Mouse (Mus musculus) lung, embryonic 14.5 days (tissue): Measurements from ENCODE around the gene Dnajc5. TPM values are rescaled to one million over a fixed set of nuclear protein-coding genes. Genes with fewer than 3 reads are reported as not detected.

Experiments used
- ATAC-seq: fragments of 200-750 bp; cut with Nextera tagmentation; 2 replicates; pipeline ENCODE4 v1.8.0; 2017; ENCODE audit warnings: mild to moderate bottlenecking, moderate TSS enrichment, moderate library complexity; ENCODE audit not compliant: insufficient read depth
- DNase-seq: peaks from one replicate; pipeline ENCODE4 v3.0.0-alpha.2; 2015
- H3K27ac ChIP-seq: fragments of 300-500 bp; sonication (generic); 2 replicates; pipeline ENCODE4 v1.5.1; 2014; ENCODE audit warnings: low read depth, mild to moderate bottlenecking, moderate library complexity
- H3K27me3 ChIP-seq: fragments of 300-500 bp; sonication (generic); 2 replicates; pipeline ENCODE4 v1.6.1; 2014; ENCODE audit warnings: low read length, control low read depth; ENCODE audit not compliant: insufficient read depth
- H3K36me3 ChIP-seq: fragments of 300-500 bp; sonication (generic); 2 replicates; pipeline ENCODE4 v1.6.1; 2014; ENCODE audit warnings: control low read depth; ENCODE audit not compliant: insufficient read depth
- H3K4me1 ChIP-seq: fragments of 300-500 bp; sonication (generic); 2 replicates; pipeline ENCODE4 v1.6.1; 2014; ENCODE audit warnings: antibody characterized with exemption, control low read depth; ENCODE audit not compliant: insufficient read depth
- H3K4me2 ChIP-seq: fragments of 300-500 bp; sonication (generic); 2 replicates; pipeline ENCODE4 v1.6.1; 2014; ENCODE audit warnings: mild to moderate bottlenecking
- H3K4me3 ChIP-seq: fragments of 300-500 bp; sonication (generic); 2 replicates; pipeline ENCODE4 v1.5.1; 2014; ENCODE audit warnings: low read depth, low read length
- H3K9ac ChIP-seq: fragments of 300-500 bp; sonication (generic); 2 replicates; pipeline ENCODE4 v1.6.1; 2014
- H3K9me3 ChIP-seq: fragments of 300-500 bp; sonication (generic); 2 replicates; pipeline ENCODE4 v1.6.1; 2016; ENCODE audit warnings: low read depth, low read length, control low read depth
- CTCF ChIP-seq: IDR thresholded peaks from 2 replicates; pipeline ENCODE4 v1.5.1; 2016; ENCODE audit warnings: antibody characterized with exemption, low read depth
- WGBS: fragments of 180-500 bp; shearing (Covaris S2); extraction: QIAGEN DNeasy Blood & Tissue Kit; methylation state at CpG from one replicate; pipeline ENCODE4 v1.1.7; 2014; 5-methylcytosine and 5-hydroxymethylcytosine counted together
- polyA plus RNA-seq: library from polyadenylated mRNA; unstranded; fragments of >200 nt; fragmentation: Nextera tagmentation; extraction: Ambion mirVana; gene quantifications from 2 replicates; pipeline ENCODE4 v1.2.1, GENCODE M21; 2014

Gene Dnajc5
- polyA plus RNA-seq, 1 experiment from 2014 or later, result 81.3 TPM

- peak; percentile 66 for TF ChIP-seq CTCF
- Histone ChIP-seq H3K4me3 (no peak overlapping the region), H3K9ac (no peak overlapping the region), H3K4me2 (no peak overlapping the region), H3K27me3 (peaks cover 12% of the 10 kb centered on the region), H3K4me1 (no peaks in the 10 kb centered on the region), H3K36me3 (peaks cover 13% of the 10 kb centered on the region), H3K27ac (no peak overlapping the region), H3K9me3 (no peaks in the 10 kb centered on the region)
- ATAC-seq (no peak), DNase-seq (peak; percentile 75)
- WGBS, result 58% methylated on average over 4 of the region's 4 CpGs
These were observed 74.8 kb downstream of the Dnajc5 start for GRCm38 (mm10) chr2:181594946-181595696.

DNA sequence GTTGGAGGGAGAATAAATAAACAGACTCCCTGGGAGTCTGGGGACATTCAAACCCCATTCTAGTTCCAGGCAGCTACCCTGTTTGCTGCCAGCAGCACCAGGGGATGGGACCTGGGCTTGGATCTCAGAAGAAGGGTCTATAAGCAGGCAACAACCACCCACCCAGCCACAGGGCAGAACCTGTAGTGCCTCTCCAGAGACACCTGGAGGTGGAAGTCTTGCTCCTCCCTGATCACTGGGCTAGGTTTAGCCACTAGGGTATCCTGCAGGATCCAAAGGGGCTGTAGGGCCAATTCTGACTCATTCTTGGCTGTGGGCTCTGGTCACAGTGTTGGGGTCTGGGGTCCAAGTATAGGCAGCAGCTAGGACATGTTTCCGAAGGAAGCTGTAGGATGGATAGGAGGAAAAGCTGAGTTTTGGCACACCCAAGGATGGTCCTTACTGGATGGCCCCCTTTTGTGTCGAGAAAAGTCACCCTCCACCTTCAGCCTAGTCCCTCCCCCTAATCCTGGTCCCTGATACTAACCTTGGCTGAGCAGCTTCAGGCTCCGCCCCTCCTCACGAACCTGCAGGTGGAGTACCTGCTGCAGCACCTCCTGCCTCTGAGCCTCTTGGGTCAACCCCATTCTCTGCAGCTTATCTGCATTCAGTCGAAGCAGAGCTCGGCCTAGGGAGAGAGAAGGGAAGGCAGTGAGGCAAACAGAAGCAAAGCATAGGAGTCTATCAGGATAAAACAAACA lies 76.1 kb downstream of the Dnajc5 start:
- Histone ChIP-seq H3K4me1 (no peaks in the 10 kb centered on the region), H3K4me2 (no peak overlapping the region), H3K27me3 (peaks cover 12% of the 10 kb centered on the region), H3K27ac (no peak overlapping the region), H3K9ac (no peak overlapping the region), H3K4me3 (no peak overlapping the region), H3K36me3 (0 out of 2 replicates have a peak, but pooled peaks cover 7% of the 10 kb centered on the region), H3K9me3 (no peaks in the 10 kb centered on the region)
- ATAC-seq, result no peak
- no peak for TF ChIP-seq CTCF
- 32% methylated on average over 6 of the region's 6 CpGs for WGBS
- no peak for DNase-seq

DNA sequence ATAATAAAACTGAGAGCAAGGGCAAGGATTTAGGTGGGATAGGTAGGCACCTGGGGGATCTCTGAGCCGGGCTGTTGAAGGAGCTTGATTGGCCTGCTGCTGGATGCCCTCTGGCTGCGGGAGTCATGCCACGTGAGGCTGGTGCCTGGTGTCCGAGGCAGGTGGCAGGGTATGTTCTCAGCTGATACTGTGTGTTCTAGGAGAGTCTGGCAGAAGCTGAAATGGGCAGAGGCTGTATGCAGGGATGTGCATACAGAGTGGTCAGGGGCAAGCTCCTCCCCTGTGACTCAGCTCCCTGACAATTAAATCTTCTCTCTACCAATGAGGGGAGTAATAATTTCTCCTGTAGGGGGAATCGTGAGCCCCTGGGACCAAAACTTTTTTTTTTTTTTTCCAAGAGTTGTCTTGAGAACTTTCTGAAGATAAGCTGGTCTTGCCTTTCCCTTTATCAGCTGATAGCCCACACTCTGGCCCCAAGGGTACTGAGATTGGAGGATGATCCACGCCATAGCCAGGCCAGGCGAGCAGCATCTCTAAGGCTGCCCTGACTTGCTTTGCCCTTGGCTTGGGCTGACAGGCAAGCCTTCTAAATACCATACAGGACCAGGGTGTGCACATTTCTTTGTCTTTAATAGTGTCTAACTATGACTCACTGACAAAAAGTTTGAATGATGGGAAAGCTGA lies 77.2 kb downstream of the Dnajc5 start:
- peak overlapping the region; percentile 89 for H3K4me2 ChIP-seq
- H3K36me3 ChIP-seq, result 0 out of 2 replicates have a peak, but pooled peaks cover 7% of the 10 kb centered on the region
- H3K27me3 ChIP-seq, result peaks cover 12% of the 10 kb centered on the region
- H3K4me3 ChIP-seq, result no peak overlapping the region
- peaks cover 5% of the 10 kb centered on the region; the same call in 1 of the 2 replicates for H3K4me1 ChIP-seq
- DNase-seq (peak; percentile 31), ATAC-seq (no peak)
- 59% methylated on average over 7 of the region's 7 CpGs for WGBS
- no peak overlapping the region for H3K9ac ChIP-seq
- TF ChIP-seq CTCF, result 0 out of 2 replicates have a peak, but pooled peaks have one; percentile 16
- no peaks in the 10 kb centered on the region for H3K9me3 ChIP-seq
- no peak overlapping the region for H3K27ac ChIP-seq

DNA sequence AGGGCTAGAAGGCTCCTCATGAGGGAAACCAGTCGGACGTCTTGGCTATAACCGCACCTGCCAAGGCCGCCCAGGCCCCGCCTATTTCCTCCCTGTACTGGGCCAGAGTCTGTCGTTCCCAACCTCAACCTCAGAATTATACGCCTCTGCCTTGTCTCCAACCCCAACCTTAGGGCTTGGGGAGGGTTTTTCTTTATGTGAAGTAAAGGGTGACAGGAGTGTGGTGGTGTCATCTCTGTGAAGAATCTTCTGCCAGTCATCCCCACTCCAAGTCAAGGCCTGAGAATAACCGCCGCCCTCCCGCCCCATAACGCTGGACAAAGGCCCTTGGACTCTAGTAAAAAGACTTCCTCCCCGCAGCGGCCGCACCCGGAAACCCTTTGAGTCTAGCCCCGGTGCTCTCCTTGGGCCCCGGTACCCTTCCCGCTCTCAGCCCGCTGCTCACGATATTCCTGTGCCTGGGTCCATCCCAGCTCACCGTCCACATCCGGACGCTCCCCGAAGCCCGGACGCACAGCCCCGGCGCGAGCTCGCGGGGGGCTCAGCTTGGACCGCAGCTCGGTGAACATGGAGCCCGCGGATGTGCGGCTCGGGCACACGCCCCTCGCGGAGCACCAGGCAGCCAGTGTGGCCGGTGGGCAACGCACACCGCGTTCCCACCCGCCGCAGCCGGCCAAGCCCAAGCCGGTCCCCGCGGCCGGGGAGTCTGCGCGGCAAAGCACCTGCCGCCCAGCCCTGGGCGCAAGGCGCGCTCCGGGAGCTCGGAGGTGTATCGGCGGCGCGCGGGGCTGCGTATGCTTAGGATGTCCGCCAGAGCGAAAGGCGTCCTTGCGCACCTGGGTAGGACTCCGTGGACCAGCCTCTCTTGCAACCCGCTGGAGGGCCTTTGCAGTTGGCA lies 78.4 kb downstream of the Dnajc5 start, which contains the start of gene Samd10:
Gene Samd10 (minus strand): TSS at position 759 of the 898 bp plus-strand sequence.
- Histone ChIP-seq H3K9ac (peak within 1 kb of the TSS; percentile 71), H3K36me3 (0 out of 2 replicates have a peak, but pooled peaks cover 7% of the 10 kb centered on the region), H3K4me1 (peaks cover 5% of the 10 kb centered on the region; the same call in 1 of the 2 replicates), H3K27ac (peak within 1 kb of the TSS; percentile 83), H3K27me3 (peaks cover 12% of the 10 kb centered on the region), H3K9me3 (no peaks in the 10 kb centered on the region), H3K4me3 (peak within 1 kb of the TSS; percentile 60), H3K4me2 (peak within 1 kb of the TSS; percentile 89)
- ATAC-seq (peak; percentile 36), DNase-seq (peak; percentile 75)
- 2% methylated on average over 71 of the region's 71 CpGs for WGBS
- peak; percentile 9; the same call in 1 of the 2 replicates for TF ChIP-seq CTCF

DNA sequence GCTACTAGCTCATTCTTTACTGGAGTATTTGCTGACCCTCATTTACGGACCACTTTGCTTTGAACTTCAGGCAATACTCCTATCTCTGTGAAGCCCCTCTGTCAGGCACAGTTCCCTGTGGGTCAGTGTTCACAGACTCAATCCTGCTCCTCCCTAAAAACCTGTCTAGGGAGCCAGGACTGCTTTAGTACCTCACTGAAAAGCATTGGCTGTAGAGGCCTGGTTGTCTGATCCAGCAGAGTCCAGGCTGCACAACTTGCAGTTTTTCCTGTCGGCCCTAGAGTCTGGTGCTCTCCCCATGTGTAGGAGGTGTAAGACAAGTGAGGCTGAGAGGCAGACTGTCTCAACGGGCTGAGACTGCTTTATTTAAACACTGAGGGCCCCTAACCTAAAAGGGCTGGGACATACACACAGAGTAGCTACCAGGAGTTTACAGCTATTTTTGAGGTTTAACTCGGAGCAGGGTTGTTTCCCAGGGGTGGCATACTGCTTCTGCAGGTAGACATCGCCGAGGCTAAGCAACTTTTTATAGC lies 80.0 kb downstream of the Dnajc5 start:
- peak overlapping the region; percentile 90 for H3K4me3 ChIP-seq
- peak overlapping the region; percentile 89 for H3K4me2 ChIP-seq
- peak overlapping the region; percentile 63; the same call in 1 of the 2 replicates for H3K27ac ChIP-seq
- no peak for TF ChIP-seq CTCF
- H3K36me3 ChIP-seq, result 0 out of 2 replicates have a peak, but pooled peaks cover 7% of the 10 kb centered on the region
- peaks cover 12% of the 10 kb centered on the region for H3K27me3 ChIP-seq
- DNase-seq, result no peak
- no peak for ATAC-seq
- no peaks in the 10 kb centered on the region for H3K9me3 ChIP-seq
- 57% methylated on average over 6 of the region's 6 CpGs for WGBS
- H3K9ac ChIP-seq, result peak overlapping the region; percentile 91
- peaks cover 5% of the 10 kb centered on the region; the same call in 1 of the 2 replicates for H3K4me1 ChIP-seq
